ENCODE assay signal across 13 mouse cellular contexts in genomic region chr5:120534686-120535075, GRCm38 (mm10). TPM values are rescaled to one million over a fixed set of nuclear protein-coding genes. Genes with fewer than 3 reads are reported as not detected.
DNase-seq lines count a peak whose midpoint lies in the region; ATAC-seq and TF ChIP-seq lines count a peak whose summit lies in the region.
"Had no signal": no experiment of that assay in that cellular context is flagged by ENCODE, and none has a peak within 500 bp of the region (broad histone marks: within the 10 kb centered on the region; RNA-seq: fewer than 3 reads in every experiment).

No protein-coding gene starts in this region.

- 37% methylated on average over 2 of the region's 2 CpGs for WGBS in kidney, embryonic 16.5 days
- WGBS in embryonic facial prominence, embryonic 13.5 days: 41% methylated on average over 2 of the region's 2 CpGs
- WGBS in hindbrain, postnatal 0 days: 29% methylated on average over 2 of the region's 2 CpGs
- 35% methylated on average over 2 of the region's 2 CpGs for WGBS in neural tube, embryonic 13.5 days

- H3K4me3 ChIP-seq in kidney, embryonic 16.5 days (ENCODE audit: low read length): no peak overlapping the region
- H3K4me3 ChIP-seq in embryonic facial prominence, embryonic 13.5 days: no peak overlapping the region
- H3K4me3 ChIP-seq in hindbrain, postnatal 0 days (ENCODE audit: low read length): no peak overlapping the region
- H3K4me3 ChIP-seq in neural tube, embryonic 13.5 days: no peak overlapping the region

- H3K36me3 ChIP-seq in kidney, embryonic 16.5 days (ENCODE audit: insufficient read depth, low read length): peaks cover 26% of the 10 kb centered on the region
- H3K36me3 ChIP-seq in embryonic facial prominence, embryonic 13.5 days: peaks cover 34% of the 10 kb centered on the region
- 0 out of 2 replicates have a peak, but pooled peaks cover 7% of the 10 kb centered on the region for H3K36me3 ChIP-seq in hindbrain, postnatal 0 days (ENCODE audit: insufficient read depth, low read length)
- H3K36me3 ChIP-seq in neural tube, embryonic 13.5 days: peaks cover 31% of the 10 kb centered on the region

- peaks cover 18% of the 10 kb centered on the region for H3K4me1 ChIP-seq in kidney, embryonic 16.5 days (ENCODE audit: insufficient read depth, low read length)
- peaks cover 35% of the 10 kb centered on the region for H3K4me1 ChIP-seq in embryonic facial prominence, embryonic 13.5 days
- 0 out of 2 replicates have a peak, but pooled peaks cover 8% of the 10 kb centered on the region for H3K4me1 ChIP-seq in hindbrain, postnatal 0 days (ENCODE audit: insufficient read depth, low read length)
- peaks cover 31% of the 10 kb centered on the region for H3K4me1 ChIP-seq in neural tube, embryonic 13.5 days (replicated peaks)

- H3K27me3 ChIP-seq in kidney, embryonic 16.5 days (ENCODE audit: insufficient read depth, low read length): no peaks in the 10 kb centered on the region
- no peaks in the 10 kb centered on the region for H3K27me3 ChIP-seq in embryonic facial prominence, embryonic 13.5 days
- H3K27me3 ChIP-seq in hindbrain, postnatal 0 days (ENCODE audit: insufficient read depth, low read length): no peaks in the 10 kb centered on the region
- H3K27me3 ChIP-seq in neural tube, embryonic 13.5 days: no peaks in the 10 kb centered on the region

- peak overlapping the region; percentile 47 for H3K9ac ChIP-seq in kidney, embryonic 16.5 days (replicated peaks; ENCODE audit: low read length)
- H3K9ac ChIP-seq in embryonic facial prominence, embryonic 13.5 days: 0 out of 2 replicates have a peak overlapping the region, but pooled peaks have one; percentile 36
- no peak overlapping the region for H3K9ac ChIP-seq in hindbrain, postnatal 0 days (replicated peaks; ENCODE audit: low read length)
- peak overlapping the region; percentile 12; the same call in 1 of the 2 replicates for H3K9ac ChIP-seq in neural tube, embryonic 13.5 days

- TF ChIP-seq CTCF in hindbrain, postnatal 0 days (IDR thresholded peaks at IDR 0.05; ENCODE audit: low read depth): no peak

- peak overlapping the region; percentile 78 for H3K27ac ChIP-seq in kidney, embryonic 16.5 days (ENCODE audit: low read length)
- peak overlapping the region; percentile 77 for H3K27ac ChIP-seq in embryonic facial prominence, embryonic 13.5 days
- peak overlapping the region; percentile 81 for H3K27ac ChIP-seq in hindbrain, postnatal 0 days
- H3K27ac ChIP-seq in neural tube, embryonic 13.5 days (replicated peaks): peak overlapping the region; percentile 75

- no peak for DNase-seq in kidney, postnatal 10 days
- DNase-seq in hindbrain, postnatal 0 days (ENCODE audit: low spot score): peak; percentile 68
- DNase-seq in embryo, embryonic 11 days: no peak
- no peak for DNase-seq in spleen, postnatal 10 days (ENCODE audit: low spot score in 2 of 2)
- DNase-seq in left cerebral cortex, postnatal 36 days (ENCODE audit: low spot score in 2 of 2): no peak
- DNase-seq: kidney, adult 18-20 months had no signal

- no peak overlapping the region for H3K4me2 ChIP-seq in kidney, embryonic 16.5 days (replicated peaks; ENCODE audit: low read depth, low read length)
- no peak overlapping the region for H3K4me2 ChIP-seq in embryonic facial prominence, embryonic 13.5 days
- H3K4me2 ChIP-seq in hindbrain, postnatal 0 days (ENCODE audit: low read depth, low read length): no peak overlapping the region
- H3K4me2 ChIP-seq in neural tube, embryonic 13.5 days: no peak overlapping the region

- peak; percentile 52; the same call in 1 of the 2 replicates for ATAC-seq in kidney, embryonic 16.5 days (ENCODE audit: low FRiP score, low TSS enrichment)
- 0 out of 2 replicates have a peak, but pooled peaks have one; percentile 10 for ATAC-seq in embryonic facial prominence, embryonic 13.5 days (ENCODE audit: insufficient number of reproducible peaks, insufficient read depth, low FRiP score, low TSS enrichment, low read depth)
- peak; percentile 57; the same call in 1 of the 2 replicates for ATAC-seq in hindbrain, postnatal 0 days
- peak; percentile 58; the same call in 1 of the 2 replicates for ATAC-seq in neural tube, embryonic 13.5 days (ENCODE audit: low read depth)
- ATAC-seq: CD4-positive, CD25-positive, alpha-beta regulatory T cell, adult 4 months had no signal

- intact Hi-C loops in left cerebral cortex, postnatal 36 days (cut with DNase I): no loop called here

- H3K9me3 ChIP-seq in kidney, embryonic 16.5 days (ENCODE audit: low read length): no peaks in the 10 kb centered on the region
- H3K9me3 ChIP-seq in embryonic facial prominence, embryonic 13.5 days: no peaks in the 10 kb centered on the region
- H3K9me3 ChIP-seq in hindbrain, postnatal 0 days (ENCODE audit: low read length): no peaks in the 10 kb centered on the region
- H3K9me3 ChIP-seq in neural tube, embryonic 13.5 days: no peaks in the 10 kb centered on the region

RNA-seq across cellular contexts. Expression of gene Slc8b1, which starts 23.7 kb away (rescaled TPM):
- polyA plus RNA-seq in kidney, embryonic 16.5 days (2015; fragmentation: Nextera tagmentation; extraction: Ambion mirVana): 10.1 and 14.2 TPM in 2 replicates
- 5.0 and 5.9 TPM in 2 replicates for polyA plus RNA-seq in embryonic facial prominence, embryonic 13.5 days (2015; fragmentation: Nextera tagmentation; extraction: Ambion mirVana)
- total RNA-seq in hindbrain, postnatal 0 days (2014; rRNA removed): 3.7 and 4.0 TPM in 2 replicates
- polyA plus RNA-seq in hindbrain, postnatal 0 days (2015; fragmentation: Nextera tagmentation; extraction: Ambion mirVana): 2.5 and 2.7 TPM in 2 replicates
- 3.0 and 3.6 TPM in 2 replicates for polyA plus RNA-seq in neural tube, embryonic 13.5 days (2015; fragmentation: Nextera tagmentation; extraction: Ambion mirVana)
- 1 to 10 TPM; 4.2 to 8.2 TPM for total RNA-seq in left cerebral cortex, postnatal 36 days (2021)

RNA-seq across cellular contexts. Expression of gene Plbd2, which starts 31.3 kb away (rescaled TPM):
- 54.9 and 57.3 TPM in 2 replicates for polyA plus RNA-seq in kidney, embryonic 16.5 days (2015; fragmentation: Nextera tagmentation; extraction: Ambion mirVana)
- polyA plus RNA-seq in embryonic facial prominence, embryonic 13.5 days (2015; fragmentation: Nextera tagmentation; extraction: Ambion mirVana): 43.5 and 54.4 TPM in 2 replicates
- 32.0 and 35.2 TPM in 2 replicates for total RNA-seq in hindbrain, postnatal 0 days (2014; rRNA removed)
- 49.9 and 53.9 TPM in 2 replicates for polyA plus RNA-seq in hindbrain, postnatal 0 days (2015; fragmentation: Nextera tagmentation; extraction: Ambion mirVana)
- 35.8 and 42.8 TPM in 2 replicates for polyA plus RNA-seq in neural tube, embryonic 13.5 days (2015; fragmentation: Nextera tagmentation; extraction: Ambion mirVana)
- total RNA-seq in left cerebral cortex, postnatal 36 days (2021): 10 to 100 TPM; 57.2 to 66.1 TPM

RNA-seq across cellular contexts. Expression of gene Tpcn1, which starts 53.8 kb away (rescaled TPM):
- polyA plus RNA-seq in kidney, embryonic 16.5 days (2015; fragmentation: Nextera tagmentation; extraction: Ambion mirVana): 30.6 and 34.1 TPM in 2 replicates
- polyA plus RNA-seq in embryonic facial prominence, embryonic 13.5 days (2015; fragmentation: Nextera tagmentation; extraction: Ambion mirVana): 21.0 and 22.3 TPM in 2 replicates
- total RNA-seq in hindbrain, postnatal 0 days (2014; rRNA removed): 24.5 and 30.7 TPM in 2 replicates
- 15.4 and 16.1 TPM in 2 replicates for polyA plus RNA-seq in hindbrain, postnatal 0 days (2015; fragmentation: Nextera tagmentation; extraction: Ambion mirVana)
- 22.4 and 22.5 TPM in 2 replicates for polyA plus RNA-seq in neural tube, embryonic 13.5 days (2015; fragmentation: Nextera tagmentation; extraction: Ambion mirVana)
- 10 to 100 TPM; 32.9 to 36.0 TPM for total RNA-seq in left cerebral cortex, postnatal 36 days (2021)

RNA-seq across cellular contexts. Expression of gene Iqcd, which starts 54.1 kb away (rescaled TPM):
- polyA plus RNA-seq in kidney, embryonic 16.5 days (2015; fragmentation: Nextera tagmentation; extraction: Ambion mirVana): 1.5 TPM in 2 replicates
- 0.60 and 0.80 TPM in 2 replicates for polyA plus RNA-seq in embryonic facial prominence, embryonic 13.5 days (2015; fragmentation: Nextera tagmentation; extraction: Ambion mirVana)
- 0.63 and 1.9 TPM in 2 replicates for total RNA-seq in hindbrain, postnatal 0 days (2014; rRNA removed)
- polyA plus RNA-seq in hindbrain, postnatal 0 days (2015; fragmentation: Nextera tagmentation; extraction: Ambion mirVana): 1.8 and 2.0 TPM in 2 replicates
- 0.94 and 1.0 TPM in 2 replicates for polyA plus RNA-seq in neural tube, embryonic 13.5 days (2015; fragmentation: Nextera tagmentation; extraction: Ambion mirVana)
- total RNA-seq in left cerebral cortex, postnatal 36 days (2021): 1 to 10 TPM in 1 of 2 experiments, under 1 TPM in 1; 0.81 to 1.1 TPM

RNA-seq across cellular contexts. Expression of gene Sds, which starts 58.4 kb away (rescaled TPM):
- not detected in 2 replicates for polyA plus RNA-seq in kidney, embryonic 16.5 days (2015; fragmentation: Nextera tagmentation; extraction: Ambion mirVana)
- not detected in 2 replicates for polyA plus RNA-seq in embryonic facial prominence, embryonic 13.5 days (2015; fragmentation: Nextera tagmentation; extraction: Ambion mirVana)
- total RNA-seq in hindbrain, postnatal 0 days (2014; rRNA removed): 0.50 TPM in 1 of 2 replicates, not detected in the other
- polyA plus RNA-seq in hindbrain, postnatal 0 days (2015; fragmentation: Nextera tagmentation; extraction: Ambion mirVana): 0.20 and 0.59 TPM in 2 replicates
- polyA plus RNA-seq in neural tube, embryonic 13.5 days (2015; fragmentation: Nextera tagmentation; extraction: Ambion mirVana): not detected in 2 replicates
- total RNA-seq in left cerebral cortex, postnatal 36 days (2021): not detected
- total RNA-seq: megakaryocyte progenitor cell, adult 5-6 weeks had no signal
- polyA plus RNA-seq: CD4-positive, CD25-positive, alpha-beta regulatory T cell, adult 4 months; heart, embryonic 14.5 days; spleen, adult 2 months had no signal
